Mouse (Mus musculus): ENCODE data around the gene Topors. TPM values are rescaled to one million over a fixed set of nuclear protein-coding genes. Genes with fewer than 3 reads are reported as not detected.

Gene Topors
- polyA plus RNA-seq, 1 experiment from 2014 or later, result 43.2 TPM

- Histone ChIP-seq H3K9me3 (no peaks in the 10 kb centered on the region), H3K4me3 (no peak overlapping the region), H3K27me3 (replicated peaks) (no peaks in the 10 kb centered on the region), H3K36me3 (no peaks in the 10 kb centered on the region), H3K4me1 (peaks cover 19% of the 10 kb centered on the region), H3K4me2 (replicated peaks) (no peak overlapping the region), H3K9ac (no peak overlapping the region), H3K27ac (no peak overlapping the region)
- 56% methylated on average over 6 of the region's 6 CpGs for WGBS
- no peak for ATAC-seq (ENCODE audit: low FRiP score, low read depth)
Observed at GRCm38 (mm10) chr4:40241928-40242327, 27.7 kb downstream of the Topors start.

DNA sequence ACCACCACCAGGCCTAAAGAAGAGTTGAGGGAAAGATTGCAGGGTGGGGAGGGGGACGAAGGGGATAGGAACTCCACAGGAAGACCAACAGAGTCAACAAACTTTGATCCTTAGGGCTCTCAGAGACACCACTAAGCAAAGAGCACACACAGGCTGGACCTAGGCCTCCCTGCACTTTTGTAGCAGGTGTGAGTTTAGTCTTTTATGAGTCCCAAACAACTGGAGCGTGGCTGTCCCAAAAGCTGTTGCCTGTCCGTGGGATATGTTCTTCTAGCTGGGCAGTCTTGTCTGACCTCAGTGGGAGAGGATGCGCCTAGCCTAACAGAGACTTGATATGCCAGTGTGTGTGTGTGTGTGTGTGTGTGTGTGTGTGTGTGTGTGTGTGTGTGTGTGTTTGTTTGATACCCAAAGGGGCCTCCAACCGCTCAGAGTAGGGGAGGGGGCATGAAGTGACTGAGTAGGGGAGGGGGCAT, 29.3 kb downstream of the Topors start:
- 26% methylated on average over 5 of the region's 5 CpGs for WGBS
- peak; percentile 41; the same call in 1 of the 2 replicates for ATAC-seq (ENCODE audit: low FRiP score, low read depth)
- Histone ChIP-seq H3K36me3 (no peaks in the 10 kb centered on the region), H3K4me2 (replicated peaks) (peak overlapping the region; percentile 83), H3K9ac (no peak overlapping the region; the same call in 1 of the 2 replicates), H3K9me3 (no peaks in the 10 kb centered on the region), H3K27me3 (replicated peaks) (no peaks in the 10 kb centered on the region), H3K27ac (no peak overlapping the region), H3K4me3 (peak overlapping the region; percentile 46), H3K4me1 (peaks cover 19% of the 10 kb centered on the region)

- H3K4me2 ChIP-seq (replicated peaks), result peak within 1 kb of the TSS; percentile 83
- no peaks in the 10 kb centered on the region for H3K36me3 ChIP-seq
- 3% methylated on average over 34 of the region's 35 CpGs for WGBS
- peak within 1 kb of the TSS; percentile 60 for H3K9ac ChIP-seq
- H3K4me3 ChIP-seq, result peak within 1 kb of the TSS; percentile 46
- H3K27me3 ChIP-seq (replicated peaks), result no peaks in the 10 kb centered on the region
- peaks cover 19% of the 10 kb centered on the region for H3K4me1 ChIP-seq
- H3K27ac ChIP-seq, result no peak within 1 kb of the TSS
- H3K9me3 ChIP-seq, result no peaks in the 10 kb centered on the region
- peak; percentile 55 for ATAC-seq (ENCODE audit: low FRiP score, low read depth)
Observed at GRCm38 (mm10) chr4:40239409-40240271, 30.0 kb downstream of the Topors start, which contains the start of gene Ddx58. Gene Ddx58 (minus strand): TSS chr4:40239828.

GRCm38 (mm10) chr4:40238483-40239408, 30.9 kb downstream of the Topors start:
- no peaks in the 10 kb centered on the region for H3K27me3 ChIP-seq (replicated peaks)
- H3K27ac ChIP-seq, result no peak overlapping the region

DNA sequence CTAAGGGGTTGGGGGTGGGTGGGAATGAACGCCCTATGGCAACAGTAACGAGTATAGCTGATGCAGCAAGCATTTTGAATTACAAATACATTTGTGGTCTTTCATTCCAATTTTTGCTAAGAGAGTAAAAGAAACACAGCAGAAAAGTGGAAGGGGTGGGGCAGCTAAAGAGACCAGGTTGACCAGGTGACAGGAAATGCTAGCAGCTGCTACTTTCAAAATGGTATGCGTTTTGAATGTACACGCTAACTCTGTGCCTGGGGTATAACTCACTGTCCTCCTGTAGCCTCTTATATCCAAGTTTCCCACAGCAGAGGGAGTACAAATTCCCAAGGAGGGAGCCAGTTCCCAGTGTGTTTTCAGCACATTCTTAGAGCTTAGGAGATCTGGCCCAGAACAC, 32.8 kb downstream of the Topors start:
- Histone ChIP-seq H3K9ac (no peak overlapping the region), H3K4me1 (peaks cover 19% of the 10 kb centered on the region), H3K9me3 (no peaks in the 10 kb centered on the region), H3K4me3 (no peak overlapping the region), H3K36me3 (no peaks in the 10 kb centered on the region), H3K27ac (no peak overlapping the region), H3K4me2 (replicated peaks) (no peak overlapping the region), H3K27me3 (replicated peaks) (no peaks in the 10 kb centered on the region)
- ATAC-seq (ENCODE audit: low FRiP score, low read depth), result no peak
- 91% methylated on average over 4 of the region's 4 CpGs for WGBS

More at GRCm38 (mm10) chr4:40238483-40239408, 30.9 kb downstream of the Topors start:
- Histone ChIP-seq H3K9me3 (no peaks in the 10 kb centered on the region), H3K9ac (no peak overlapping the region), H3K4me1 (peaks cover 19% of the 10 kb centered on the region), H3K4me3 (peak overlapping the region; percentile 46), H3K4me2 (replicated peaks) (peak overlapping the region; percentile 83), H3K36me3 (no peaks in the 10 kb centered on the region)
- ATAC-seq (ENCODE audit: low FRiP score, low read depth), result peak; percentile 62
- WGBS, result 3% methylated on average over 17 of the region's 17 CpGs

GRCm38 (mm10) chr4:40234256-40234655, 35.4 kb downstream of the Topors start:
- Histone ChIP-seq H3K27me3 (replicated peaks) (no peaks in the 10 kb centered on the region), H3K27ac (no peak overlapping the region), H3K4me3 (no peak overlapping the region), H3K9me3 (no peaks in the 10 kb centered on the region), H3K9ac (no peak overlapping the region), H3K36me3 (no peaks in the 10 kb centered on the region), H3K4me2 (replicated peaks) (no peak overlapping the region), H3K4me1 (peaks cover 8% of the 10 kb centered on the region)
- ATAC-seq (ENCODE audit: low FRiP score, low read depth), result no peak
- 77% methylated on average over 6 of the region's 6 CpGs for WGBS

DNA sequence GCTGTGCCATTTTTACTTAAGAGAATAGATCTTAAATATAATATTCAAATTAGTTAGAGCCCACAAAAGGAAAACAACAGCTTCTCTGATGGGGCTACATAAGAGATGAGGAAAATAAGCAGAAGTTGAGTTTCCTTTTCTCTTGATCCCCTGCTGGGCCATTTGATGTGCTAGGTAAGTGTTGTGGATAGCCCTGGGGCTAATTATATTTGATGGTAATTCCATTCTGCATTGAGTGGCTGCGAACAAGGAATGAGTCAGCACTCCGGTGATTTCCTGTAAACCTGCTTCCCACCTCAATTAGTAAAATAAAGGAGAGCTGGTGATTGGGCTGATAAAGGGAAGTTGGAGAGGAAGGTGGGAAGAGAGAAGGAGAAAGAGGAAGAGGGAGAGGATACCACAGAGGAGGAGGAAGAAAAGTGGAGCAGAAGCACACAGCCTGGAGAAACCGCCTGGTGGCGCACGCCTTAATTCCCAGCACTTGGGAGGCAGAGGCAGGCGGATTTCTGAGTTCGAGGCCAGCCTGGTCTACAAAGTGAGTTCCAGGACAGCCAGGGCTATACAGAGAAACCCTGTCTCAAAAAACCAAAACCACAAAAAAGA, 36.5 kb downstream of the Topors start:
- WGBS, result 93% methylated on average over 7 of the region's 7 CpGs
- no peaks in the 10 kb centered on the region for H3K36me3 ChIP-seq

DNA sequence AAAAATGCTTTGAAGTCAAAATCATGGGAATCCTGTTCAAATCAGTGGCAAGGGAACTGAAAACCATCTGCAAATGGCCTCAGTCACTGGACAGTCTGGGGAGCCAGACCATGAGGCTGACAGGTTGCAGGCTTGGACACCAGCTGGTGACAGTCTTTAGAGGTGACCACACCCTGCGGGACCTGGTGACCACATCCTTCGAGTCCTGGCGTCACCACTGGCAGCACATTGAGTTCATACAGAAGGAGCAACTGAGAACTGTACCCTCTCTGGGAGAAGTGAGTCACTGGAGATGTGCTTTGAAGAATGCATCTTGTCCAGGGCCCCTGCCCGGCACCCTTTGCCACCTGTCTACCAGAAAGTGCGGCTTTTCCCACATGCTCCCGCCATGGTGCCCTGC, 39.9 kb downstream of the Topors start:
- H3K4me1 ChIP-seq, result no peaks in the 10 kb centered on the region
- no peak for ATAC-seq (ENCODE audit: low FRiP score, low read depth)
- H3K36me3 ChIP-seq, result no peaks in the 10 kb centered on the region
- H3K27me3 ChIP-seq (replicated peaks), result no peaks in the 10 kb centered on the region
- no peak overlapping the region for H3K4me3 ChIP-seq
- H3K9me3 ChIP-seq, result no peaks in the 10 kb centered on the region
- 96% methylated on average over 6 of the region's 6 CpGs for WGBS
- H3K27ac ChIP-seq, result no peak overlapping the region
- H3K4me2 ChIP-seq (replicated peaks), result no peak overlapping the region
- no peak overlapping the region for H3K9ac ChIP-seq

More for the DNA sequence above, 36.5 kb downstream of the Topors start:
- Histone ChIP-seq H3K27me3 (replicated peaks) (no peaks in the 10 kb centered on the region), H3K9ac (no peak overlapping the region), H3K27ac (no peak overlapping the region), H3K9me3 (no peaks in the 10 kb centered on the region), H3K4me2 (replicated peaks) (no peak overlapping the region), H3K4me1 (no peaks in the 10 kb centered on the region), H3K4me3 (no peak overlapping the region)
- ATAC-seq (ENCODE audit: low FRiP score, low read depth), result no peak

DNA sequence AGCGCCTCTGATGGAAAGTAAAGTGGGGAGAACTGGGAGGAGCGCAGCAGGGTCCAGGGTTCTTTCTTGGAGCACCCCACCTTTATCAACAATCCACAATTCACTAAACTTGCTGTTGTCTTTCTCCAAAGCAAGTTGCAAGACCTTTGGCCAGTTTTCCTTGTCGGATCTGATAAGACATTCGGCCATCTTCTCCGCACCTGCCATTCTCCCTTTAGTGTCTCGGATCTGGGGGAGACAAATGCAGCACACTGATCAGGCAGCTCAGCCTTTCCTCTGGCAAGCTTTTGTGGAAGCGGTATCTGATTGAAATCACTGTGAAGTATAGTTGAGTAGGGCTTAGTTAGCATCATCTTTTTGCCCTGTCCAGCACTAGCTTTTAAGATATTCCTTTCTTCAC, 41.8 kb downstream of the Topors start:
- no peak overlapping the region for H3K4me2 ChIP-seq (replicated peaks)
- no peaks in the 10 kb centered on the region for H3K4me1 ChIP-seq
- H3K9ac ChIP-seq, result no peak overlapping the region
- no peaks in the 10 kb centered on the region for H3K36me3 ChIP-seq
- no peaks in the 10 kb centered on the region for H3K9me3 ChIP-seq
- WGBS, result 93% methylated on average over 7 of the region's 7 CpGs
- no peak overlapping the region for H3K4me3 ChIP-seq
- no peak for ATAC-seq (ENCODE audit: low FRiP score, low read depth)
- H3K27ac ChIP-seq, result no peak overlapping the region
- H3K27me3 ChIP-seq (replicated peaks), result no peaks in the 10 kb centered on the region

- ATAC-seq (ENCODE audit: low FRiP score, low read depth), result no peak
- 92% methylated on average over 11 of the region's 11 CpGs for WGBS
- H3K4me1 ChIP-seq, result peaks cover under 1% of the 10 kb centered on the region; the same call in 1 of the 2 replicates
- H3K9ac ChIP-seq, result no peak overlapping the region
- H3K27ac ChIP-seq, result no peak overlapping the region
- no peaks in the 10 kb centered on the region for H3K36me3 ChIP-seq
- H3K4me2 ChIP-seq (replicated peaks), result no peak overlapping the region
- H3K27me3 ChIP-seq (replicated peaks), result no peaks in the 10 kb centered on the region
- no peak overlapping the region for H3K4me3 ChIP-seq
- H3K9me3 ChIP-seq, result no peaks in the 10 kb centered on the region
Observed at GRCm38 (mm10) chr4:40227131-40227530, 42.5 kb downstream of the Topors start.

DNA sequence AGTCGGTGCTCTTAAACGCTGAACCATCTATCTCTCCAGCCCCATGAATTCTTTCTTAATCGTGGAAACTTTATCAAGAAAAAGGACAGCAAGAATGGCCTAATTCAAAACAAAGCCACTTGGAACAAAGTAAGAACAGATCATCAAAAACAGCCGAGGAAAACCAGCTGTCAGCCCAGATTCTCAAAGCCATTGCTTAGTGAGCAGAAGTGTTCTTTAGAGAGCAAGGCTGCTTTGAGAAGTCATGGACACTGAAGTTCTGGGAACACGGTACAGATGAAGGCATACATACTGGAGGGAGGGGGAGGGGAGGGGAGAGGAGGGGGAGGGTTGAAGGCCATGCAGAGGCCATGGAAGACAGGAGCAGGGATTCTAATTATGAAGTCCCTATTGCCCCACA, 43.6 kb downstream of the Topors start:
- H3K27me3 ChIP-seq (replicated peaks), result no peaks in the 10 kb centered on the region
- ATAC-seq (ENCODE audit: low FRiP score, low read depth), result no peak
- WGBS, result 79% methylated on average over 5 of the region's 5 CpGs

More for the DNA sequence above, 43.6 kb downstream of the Topors start:
- no peak overlapping the region for H3K9ac ChIP-seq
- no peaks in the 10 kb centered on the region for H3K36me3 ChIP-seq
- peaks cover 3% of the 10 kb centered on the region; the same call in 1 of the 2 replicates for H3K4me1 ChIP-seq
- H3K4me2 ChIP-seq (replicated peaks), result no peak overlapping the region
- no peaks in the 10 kb centered on the region for H3K9me3 ChIP-seq
- H3K27ac ChIP-seq, result no peak overlapping the region
- H3K4me3 ChIP-seq, result no peak overlapping the region

Data from neural tube, embryonic 12.5 days (tissue).